Mouse (Mus musculus): ENCODE measurements around the gene Atp7b. TPM values are rescaled to one million over a fixed set of nuclear protein-coding genes. Genes with fewer than 3 reads are reported as not detected.

Atp7b gene
- total RNA-seq (2021) = under 1 TPM; 0.15 to 0.33 TPM
- long read RNA-seq, experiment 1 = 0 reads
- long read RNA-seq, experiment 2 = 0 reads

- peak in 1 of 2 experiments; percentile 51 for DNase-seq
Measured at GRCm38 (mm10) chr8:22059821-22060445, at the start of gene Atp7b. Gene Atp7b, minus strand, starts transcription at chr8:22060305.

DNA sequence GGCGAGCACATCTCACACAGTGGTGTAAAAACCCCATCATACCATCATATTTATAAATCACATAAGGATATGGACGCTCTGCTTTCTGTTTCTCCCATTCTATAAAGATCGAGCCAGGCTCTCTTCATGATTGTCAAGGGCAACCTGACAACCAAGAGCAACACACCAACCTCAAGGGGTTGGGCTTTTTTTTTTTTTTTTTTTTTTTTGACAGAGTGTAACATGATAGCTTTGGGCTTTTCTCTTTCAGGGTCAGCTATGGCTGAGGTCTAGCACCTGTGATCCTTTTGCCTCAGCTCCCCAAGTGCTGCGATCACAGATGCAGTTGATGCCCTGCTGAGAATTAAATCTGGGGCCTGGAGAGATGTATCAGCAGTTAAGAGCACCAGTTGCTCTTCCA is 46.9 kb upstream of the Atp7b start:
- no peak for DNase-seq

- peak in 1 of 2 experiments; percentile 7 for DNase-seq
Measured at GRCm38 (mm10) chr8:22091568-22091967, 31.5 kb upstream of the Atp7b start.

GRCm38 (mm10) chr8:22089226-22089625 is 29.1 kb upstream of the Atp7b start:
- DNase-seq = no peak

GRCm38 (mm10) chr8:22079313-22080007 is 19.4 kb upstream of the Atp7b start:
- DNase-seq = no peak

GRCm38 (mm10) chr8:22061126-22061525 is 1.0 kb upstream of the Atp7b start:
- no peak for DNase-seq

- DNase-seq = peak; percentile 95 to 98
Measured at GRCm38 (mm10) chr8:22060446-22060889, 363 bp upstream of the Atp7b start, which contains the start of gene Alg11. Gene Alg11, plus strand, starts transcription at chr8:22060721.

- no peak for DNase-seq
Measured at GRCm38 (mm10) chr8:22059153-22059738, 859 bp downstream of the Atp7b start.

- DNase-seq = no peak
Measured at GRCm38 (mm10) chr8:22058368-22058767, 1.7 kb downstream of the Atp7b start.

DNA sequence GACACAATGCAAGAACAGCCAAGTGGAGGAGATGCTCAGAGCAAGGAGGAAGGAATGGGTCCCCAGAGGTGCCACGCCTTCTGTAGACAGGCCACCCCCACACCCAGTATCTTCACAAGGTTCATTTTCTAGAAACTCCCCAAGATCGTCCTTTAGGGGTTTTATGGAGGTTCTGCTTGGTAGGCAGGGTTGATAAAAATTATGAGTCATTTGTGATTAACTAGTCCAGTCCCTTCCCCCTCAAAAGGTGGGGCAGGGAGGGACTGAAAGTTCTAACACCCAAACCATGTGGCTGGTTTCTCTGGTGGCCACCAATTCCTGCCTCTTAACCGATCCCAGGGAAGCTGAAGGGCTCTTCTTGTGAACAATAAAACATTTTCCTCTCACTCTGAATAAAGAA is 3.3 kb downstream of the Atp7b start:
- DNase-seq = no peak

DNA sequence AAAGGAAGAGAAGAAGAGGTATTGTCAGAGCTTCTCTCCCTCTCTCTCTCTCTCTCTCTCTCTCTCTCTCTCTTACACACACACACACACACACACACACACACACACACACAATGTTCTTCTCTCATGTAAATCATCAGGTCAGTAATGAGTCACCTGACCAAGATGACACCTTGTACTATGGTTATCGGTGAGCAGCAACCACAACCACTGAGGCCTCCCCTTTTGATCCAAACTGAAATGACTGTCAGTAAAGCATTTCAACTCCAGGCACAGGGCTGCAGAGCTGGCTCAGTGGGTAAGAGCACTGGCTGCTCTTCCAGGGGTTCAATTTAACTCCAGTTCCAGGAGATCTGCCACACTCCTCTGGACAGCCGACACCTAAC is 4.6 kb downstream of the Atp7b start:
- DNase-seq = no peak

- peak in 1 of 2 experiments; percentile 13 for DNase-seq
Measured at GRCm38 (mm10) chr8:22054674-22055491, 5.2 kb downstream of the Atp7b start.

GRCm38 (mm10) chr8:22047699-22048464 is 12.2 kb downstream of the Atp7b start:
- peak; percentile 13 to 61 for DNase-seq

- no peak for DNase-seq
Measured at GRCm38 (mm10) chr8:22043706-22044105, 16.4 kb downstream of the Atp7b start.

DNA sequence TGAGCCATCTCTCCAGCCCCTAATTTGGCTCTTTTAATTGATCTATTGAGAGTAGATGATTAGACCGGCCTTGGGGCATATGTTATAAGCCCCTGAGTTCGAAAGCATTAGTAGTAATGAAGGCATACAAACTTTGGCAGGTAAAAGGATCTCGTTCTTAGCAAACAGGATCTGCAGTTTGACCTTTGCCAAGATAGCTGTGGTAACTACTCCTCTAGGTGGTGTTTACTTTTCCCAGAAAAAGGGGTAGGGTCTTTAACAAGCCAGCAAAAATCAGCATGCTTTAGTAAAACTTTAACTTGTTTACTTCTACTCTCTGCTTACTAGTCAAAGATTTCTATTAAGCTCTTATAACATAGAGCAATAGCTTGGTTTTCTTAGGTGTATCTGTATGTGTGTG is 17.6 kb downstream of the Atp7b start:
- DNase-seq = no peak

DNA sequence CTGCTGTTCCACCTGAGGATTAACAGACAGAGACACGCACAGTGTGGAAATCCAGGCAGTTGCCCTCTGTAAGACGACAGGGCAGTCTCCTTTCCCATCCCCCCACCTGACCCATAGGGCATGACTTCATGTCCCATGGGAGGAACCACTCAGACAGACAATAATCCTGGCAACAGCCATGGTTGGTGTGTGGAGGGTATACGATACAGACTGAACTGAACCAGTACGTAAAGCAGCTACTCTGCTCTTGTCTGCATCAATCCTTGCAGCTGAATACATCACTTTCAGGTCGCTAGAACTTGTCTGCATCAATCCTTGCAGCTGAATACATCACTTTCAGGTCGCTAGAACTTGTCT is 20.0 kb downstream of the Atp7b start:
- no peak for DNase-seq

DNA sequence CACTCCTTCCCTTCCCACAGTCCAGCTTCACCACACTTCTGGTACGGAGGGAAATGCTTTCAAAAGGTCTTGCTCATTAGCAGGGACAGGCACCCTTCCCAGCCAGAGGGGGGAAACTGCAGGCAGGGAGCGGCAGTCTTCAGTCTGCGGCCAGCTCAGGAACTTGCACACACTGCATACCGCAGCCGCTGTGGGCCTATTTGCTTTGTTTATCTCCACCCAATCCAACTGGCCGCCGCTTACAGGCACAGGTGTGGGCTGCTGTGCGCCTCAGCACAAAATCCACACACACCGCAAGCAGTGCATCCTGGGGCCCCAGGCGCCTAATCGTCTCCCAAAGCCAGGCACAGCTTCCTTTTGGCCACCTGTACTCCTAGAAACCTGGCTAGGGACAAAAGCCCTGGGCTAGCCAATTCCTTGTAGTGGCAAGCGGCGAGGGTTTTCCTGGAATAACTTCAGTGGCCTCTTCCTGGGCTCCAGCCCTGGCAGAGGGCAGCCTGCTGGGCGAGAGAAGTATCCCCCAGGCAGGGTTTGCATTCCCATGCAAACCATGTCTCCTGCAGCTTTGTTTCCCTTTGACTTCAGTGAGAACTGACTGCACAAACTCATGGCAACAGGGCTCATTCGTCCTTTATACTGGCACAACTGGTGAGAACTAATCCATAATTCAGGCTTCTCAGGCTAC is 20.5 kb downstream of the Atp7b start:
- DNase-seq = no peak

- no peak for DNase-seq
Measured at GRCm38 (mm10) chr8:22037022-22037421, 23.1 kb downstream of the Atp7b start.

- DNase-seq = no peak
Measured at GRCm38 (mm10) chr8:22036137-22036536, 24.0 kb downstream of the Atp7b start.

- DNase-seq = no peak
Measured at GRCm38 (mm10) chr8:22030990-22031389, 29.1 kb downstream of the Atp7b start.

- DNase-seq = no peak
Measured at GRCm38 (mm10) chr8:22028973-22029372, 31.1 kb downstream of the Atp7b start.
